Mouse (Mus musculus) c-Kit-positive CD71-negative TER-119-negative erythroid progenitor cells, embryonic 14.5 days (primary cell): ENCODE measurements around the gene Abcc4.
"Not testable (repeated sequence)": the region's sequence is repeated elsewhere in the genome, so short reads cannot be mapped to it uniquely, and the experiment has no call there.

ENCODE experiments used
- DNase-seq: peaks from one replicate; pipeline ENCODE4 v3.0.0-alpha.2; 2013; ENCODE audit warnings: low read depth

Gene Abcc4

DNA sequence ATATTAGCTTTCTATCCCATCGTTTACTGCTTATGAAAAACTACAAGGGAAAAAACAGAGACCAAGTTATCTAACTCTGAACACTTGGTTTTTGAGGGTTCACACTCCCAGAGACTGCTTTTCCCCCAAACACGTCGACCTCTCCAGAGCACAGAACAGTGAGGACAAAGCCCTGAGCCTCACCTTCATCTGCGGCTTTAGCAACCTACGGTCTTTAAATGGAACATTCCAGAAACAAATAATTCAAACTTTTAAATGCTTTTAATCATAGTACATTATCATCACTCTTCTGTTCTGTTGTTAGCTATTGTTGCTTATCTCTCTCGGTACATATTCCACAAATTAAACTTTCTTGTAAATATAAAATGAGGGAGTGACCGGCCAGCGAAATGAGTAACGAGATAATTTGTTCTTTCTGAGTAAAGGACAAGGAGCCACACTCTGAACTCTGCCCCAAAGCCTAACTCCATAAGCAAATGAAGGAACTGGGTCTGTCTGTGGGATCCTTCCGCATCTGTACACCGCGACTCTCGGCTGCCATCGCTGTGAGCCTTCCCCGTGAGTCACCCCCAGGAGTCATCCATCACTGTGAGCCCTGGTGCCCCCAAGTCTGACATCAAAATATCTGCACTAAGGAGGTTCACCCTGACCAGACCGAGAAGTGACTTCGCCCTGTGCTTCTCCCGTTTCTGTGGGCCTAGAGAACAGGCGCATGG is 126.8 kb downstream of the Abcc4 start:
- no peak for DNase-seq

DNA sequence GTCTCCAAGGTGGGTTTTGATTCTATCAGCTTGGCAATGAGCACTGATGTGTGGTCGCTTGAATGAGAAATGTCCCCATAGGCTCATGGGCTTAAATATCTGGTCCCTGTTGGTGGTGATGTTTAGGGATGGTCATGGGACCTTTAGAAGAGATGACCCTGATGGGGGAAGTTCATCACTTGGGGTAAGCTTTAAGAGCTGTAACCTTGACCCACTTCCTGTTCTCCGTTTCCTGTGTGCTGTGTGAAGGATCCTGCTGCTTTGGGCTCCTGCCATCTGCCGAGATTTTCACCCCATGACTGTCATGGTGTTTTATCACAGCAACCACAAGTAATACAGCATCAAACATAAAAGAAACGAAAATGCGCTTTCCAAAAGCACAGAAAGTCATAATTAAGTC is 128.1 kb downstream of the Abcc4 start:
- DNase-seq: no peak

DNA sequence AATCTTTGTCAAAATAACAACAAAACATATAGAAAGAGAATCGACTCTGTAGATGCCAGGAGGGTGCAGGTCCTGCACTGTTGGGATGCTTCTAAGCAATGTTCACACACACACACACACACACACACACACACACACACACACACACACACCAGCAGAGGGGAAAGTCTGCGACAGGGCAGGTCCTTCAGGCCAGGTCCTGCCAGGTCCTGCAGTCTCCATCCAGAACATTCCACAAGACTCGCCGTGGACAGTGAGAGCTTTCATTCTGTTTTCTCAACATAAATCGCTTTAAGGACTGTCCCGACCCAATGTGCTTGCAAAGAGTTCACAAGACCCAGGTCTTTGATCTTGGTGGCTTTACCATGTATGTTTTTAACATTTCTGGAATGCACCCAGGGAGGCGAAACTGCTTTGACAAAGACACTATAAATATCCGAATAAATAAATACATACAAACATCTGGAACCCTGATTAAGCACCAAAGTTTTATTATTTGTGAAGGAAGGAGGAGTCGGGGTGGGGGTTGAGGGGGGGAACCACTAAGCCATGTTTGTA is 133.3 kb downstream of the Abcc4 start:
- no peak for DNase-seq

DNA sequence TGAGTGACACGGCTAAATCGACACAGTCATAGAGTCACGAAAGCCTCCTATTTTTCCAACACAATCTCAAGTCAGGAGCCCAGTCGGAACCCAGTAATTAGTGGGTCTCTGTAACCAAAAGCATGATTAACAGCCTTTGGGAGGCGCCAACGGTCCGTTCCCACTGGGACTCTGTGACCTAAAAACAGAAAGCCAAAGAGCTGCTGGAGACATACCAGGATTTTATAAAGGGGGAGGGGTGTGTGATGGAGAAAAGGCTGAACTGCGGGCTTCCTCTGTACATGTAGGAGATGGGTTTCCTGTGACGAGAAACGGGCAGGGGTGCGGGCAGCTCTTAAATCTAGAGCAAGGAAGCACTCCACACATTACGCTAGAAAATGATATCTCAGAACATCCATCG is 136.4 kb downstream of the Abcc4 start:
- no peak for DNase-seq

DNA sequence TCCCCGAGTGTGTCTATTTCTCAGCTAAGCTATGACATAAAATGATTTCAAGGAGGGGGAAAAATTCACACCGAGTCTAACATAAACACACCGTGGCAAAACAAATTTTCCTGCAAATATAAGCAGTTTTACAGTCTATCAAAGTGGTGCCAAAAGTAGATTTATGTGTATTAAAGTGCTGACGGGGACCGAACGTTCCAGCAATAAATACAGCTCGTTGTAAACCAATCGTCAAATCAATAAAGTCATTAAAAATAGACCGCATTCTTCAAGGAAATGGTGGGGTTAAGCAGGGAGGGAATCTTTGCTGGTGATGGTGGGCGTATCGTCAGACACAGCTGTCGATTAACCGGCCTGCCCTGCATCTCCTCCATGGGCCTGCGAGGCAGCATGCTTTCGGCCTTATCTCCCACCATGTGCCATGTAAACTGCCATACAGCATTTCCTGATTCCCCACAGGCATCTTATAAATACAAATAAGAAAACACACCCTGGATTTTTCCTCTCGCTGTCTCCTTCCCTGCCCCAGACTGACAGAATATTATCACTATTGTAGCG is 137.8 kb downstream of the Abcc4 start:
- DNase-seq: no peak

DNA sequence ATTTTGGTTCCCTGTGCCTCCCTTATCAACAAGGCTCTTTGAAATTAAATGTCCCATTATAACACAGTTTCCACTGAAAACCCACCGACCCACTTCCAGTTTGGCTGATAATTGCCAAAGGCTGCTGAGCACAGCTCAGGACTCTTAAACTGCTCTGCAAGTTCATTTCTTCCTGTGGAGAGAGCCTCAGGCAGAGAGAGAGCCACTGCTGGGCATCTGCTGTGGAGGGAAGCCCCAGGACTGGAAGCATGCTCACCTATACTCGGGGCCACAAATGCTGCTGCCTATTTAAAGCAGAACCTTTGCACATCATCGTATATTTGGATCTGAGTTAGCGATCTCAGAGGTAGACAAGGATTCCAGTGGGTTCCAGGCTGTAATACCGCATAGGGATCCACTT is 139.2 kb downstream of the Abcc4 start:
- no peak for DNase-seq

DNA sequence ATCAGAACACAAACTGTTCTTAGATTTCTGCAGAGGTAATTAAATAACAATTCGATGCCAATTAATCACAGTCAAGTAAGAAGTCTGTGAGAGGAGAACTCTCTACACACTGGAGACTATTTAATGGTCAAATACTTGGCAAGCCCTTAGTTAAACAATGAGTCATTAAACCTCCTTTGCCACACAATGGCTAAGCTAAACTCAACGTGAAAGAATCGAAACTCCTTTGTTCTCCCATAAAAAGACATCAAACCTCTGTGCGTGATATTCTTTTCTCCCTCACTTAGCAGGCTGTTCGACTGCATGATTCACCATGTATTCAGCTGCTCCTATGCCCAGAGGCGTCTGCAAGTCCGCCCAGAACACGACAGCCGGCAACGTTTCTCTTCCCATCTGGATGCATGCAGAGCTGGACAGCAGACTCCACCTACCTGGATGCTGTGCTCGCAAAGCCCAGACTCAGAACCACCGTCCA is 139.8 kb downstream of the Abcc4 start:
- DNase-seq: no peak

DNA sequence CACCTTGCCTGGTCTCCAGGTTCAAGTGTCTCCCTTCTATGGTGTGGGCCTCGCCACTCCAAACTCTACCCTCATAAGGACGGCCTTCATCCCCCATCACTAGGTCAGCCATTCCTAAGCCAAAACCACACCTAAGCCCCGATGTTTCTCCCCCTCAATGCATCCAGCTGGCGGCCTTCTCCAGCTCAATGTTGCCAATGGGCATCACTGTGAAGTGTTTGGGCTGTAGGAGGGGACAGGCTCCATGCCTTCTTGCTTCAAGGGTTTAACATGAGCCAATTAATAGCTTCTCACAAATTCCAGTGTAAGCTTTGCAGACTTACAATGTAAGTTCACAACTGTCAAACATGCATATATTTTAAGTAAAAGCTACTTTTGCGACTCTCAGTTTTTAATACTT is 140.3 kb downstream of the Abcc4 start:
- no peak for DNase-seq

DNA sequence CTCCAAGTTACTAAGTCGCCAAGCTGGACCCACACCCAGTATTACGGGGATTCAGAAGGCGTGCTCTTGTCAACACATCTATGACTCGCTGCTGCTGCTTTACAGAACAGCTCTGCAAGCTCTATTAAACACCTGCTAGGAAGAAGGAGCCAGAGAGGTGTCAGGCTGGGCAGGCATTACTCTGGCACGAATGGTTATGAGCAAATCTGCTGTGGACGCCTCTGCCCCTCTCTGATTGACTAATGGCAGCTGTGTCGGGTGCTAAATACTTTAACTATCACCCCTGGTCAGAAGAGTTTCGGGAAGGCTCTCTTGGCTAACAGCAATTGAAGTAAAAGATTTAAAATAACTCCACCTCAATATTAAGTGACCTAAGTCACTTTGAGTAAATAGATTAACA is 142.4 kb downstream of the Abcc4 start:
- no peak for DNase-seq

DNA sequence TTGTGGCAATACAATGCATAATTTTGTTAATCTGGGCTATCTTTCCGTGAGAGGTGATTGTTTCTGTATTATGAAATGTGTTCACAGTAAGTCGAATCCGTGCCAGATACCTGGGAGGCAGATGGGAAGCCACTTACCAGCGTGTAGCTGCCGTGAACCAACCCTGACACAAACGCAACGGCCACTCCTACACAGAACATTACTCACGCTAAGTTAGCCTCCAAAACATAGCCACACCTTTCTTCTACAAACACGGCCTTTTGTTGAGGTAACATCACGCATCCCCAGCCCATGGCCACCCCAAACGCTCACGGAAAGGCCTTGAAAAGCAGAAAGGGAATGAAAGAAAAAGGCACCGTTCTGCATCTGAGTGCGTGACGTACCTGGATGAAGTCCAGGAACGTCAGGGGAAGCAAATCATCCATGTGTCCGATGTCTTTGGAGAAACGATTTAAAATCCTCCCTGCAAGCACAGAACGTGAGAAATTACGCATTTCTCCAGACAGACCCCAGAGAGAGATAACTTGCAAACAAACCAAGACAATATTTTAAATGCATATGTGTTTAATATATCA is 153.0 kb downstream of the Abcc4 start:
- no peak for DNase-seq

DNA sequence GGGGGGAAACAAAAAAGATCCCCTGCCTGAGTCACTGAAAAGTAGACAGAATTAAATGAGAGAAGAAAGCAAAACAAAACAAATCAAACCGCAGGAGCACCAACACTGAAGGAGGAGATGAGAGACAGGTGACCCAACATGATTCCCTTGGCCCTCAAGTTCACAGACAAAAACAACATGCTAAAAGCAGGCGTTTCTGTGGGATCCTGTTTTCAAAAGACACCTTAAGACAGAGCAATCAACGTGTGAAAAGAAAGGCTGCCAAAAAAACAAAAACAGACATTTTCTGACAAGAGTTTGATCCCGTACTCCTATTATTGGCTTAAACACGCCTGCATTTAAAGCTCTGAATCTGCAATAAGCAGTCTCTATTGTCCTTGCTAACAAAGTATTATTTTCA is 153.6 kb downstream of the Abcc4 start:
- DNase-seq: no peak

DNA sequence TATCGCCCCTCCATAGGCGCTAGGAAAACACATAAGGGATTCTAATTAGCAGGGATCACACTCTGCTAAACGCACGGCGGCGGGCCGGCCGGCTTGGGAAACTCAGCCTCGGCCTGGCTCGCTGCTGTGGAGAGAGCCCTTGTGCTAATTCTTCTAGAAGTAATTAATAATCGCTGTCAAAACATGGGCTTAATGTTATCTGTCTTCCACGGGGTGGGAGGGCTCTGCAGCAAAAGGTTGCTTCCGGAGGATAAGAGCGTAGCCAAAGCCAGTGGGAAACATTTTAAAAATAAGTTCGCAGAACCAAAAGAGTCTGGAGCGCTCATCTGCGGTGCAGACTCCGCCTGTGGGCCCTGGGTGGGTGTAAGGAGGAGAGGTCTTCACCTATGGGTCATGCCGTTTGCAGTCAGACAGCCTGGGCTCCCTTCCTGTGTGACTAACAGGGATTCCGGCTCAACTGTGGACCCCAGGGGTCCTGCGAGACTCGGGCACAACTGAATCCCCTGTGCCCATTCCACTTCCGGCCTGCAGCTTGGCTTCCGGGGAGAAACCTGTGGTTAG is 154.2 kb downstream of the Abcc4 start:
- DNase-seq: peak; percentile 26

DNA sequence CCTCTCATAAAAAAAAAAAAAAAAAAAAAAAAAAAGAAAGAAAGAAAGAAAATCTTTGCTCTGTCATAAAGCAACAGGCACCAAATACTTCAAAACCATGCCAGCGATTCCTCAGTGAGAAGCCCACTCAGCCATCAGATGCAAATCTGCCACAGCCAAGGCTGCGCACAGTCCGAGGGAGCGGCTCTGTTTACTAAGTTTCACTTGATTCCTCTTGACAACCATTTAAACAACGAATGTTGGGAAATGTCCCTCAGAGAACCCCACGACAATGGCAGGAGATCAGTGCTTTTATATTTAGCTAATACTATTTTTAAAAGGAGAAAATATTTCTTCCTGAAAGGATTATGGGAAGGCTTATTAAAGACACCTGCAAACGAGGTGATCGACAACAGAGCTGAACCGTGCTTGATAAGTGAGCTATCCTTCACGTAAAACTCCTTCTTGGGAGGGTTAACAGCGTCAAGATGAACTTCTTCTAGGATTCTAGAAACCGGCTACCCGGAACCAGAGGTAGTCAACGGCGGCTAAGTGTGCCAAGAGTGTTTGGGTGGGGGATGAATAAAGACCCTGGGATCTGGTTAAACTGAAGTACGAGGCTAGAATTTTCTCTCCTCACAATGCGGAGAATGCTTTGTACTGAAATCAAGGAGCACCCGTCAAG is 154.8 kb downstream of the Abcc4 start:
- DNase-seq: no peak

DNA sequence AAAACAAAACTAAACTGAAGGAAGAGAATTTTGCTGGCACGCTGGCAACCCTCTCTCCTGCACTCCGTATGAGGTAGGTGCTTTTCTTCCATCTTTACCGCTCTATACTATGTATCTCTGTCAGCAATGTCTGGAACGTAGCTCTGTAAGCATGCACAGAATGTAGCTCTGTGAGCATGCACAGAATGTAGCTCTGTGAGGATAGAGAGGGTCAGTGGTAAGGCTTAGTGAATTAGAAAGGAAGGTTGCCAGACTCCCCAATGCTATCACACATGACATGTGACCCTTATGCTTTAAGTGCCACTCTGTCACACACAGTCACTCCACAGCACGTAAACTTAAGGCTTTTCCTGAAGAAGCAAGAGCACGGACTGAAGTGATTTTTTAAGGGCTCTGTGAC is 161.5 kb downstream of the Abcc4 start:
- no peak for DNase-seq

DNA sequence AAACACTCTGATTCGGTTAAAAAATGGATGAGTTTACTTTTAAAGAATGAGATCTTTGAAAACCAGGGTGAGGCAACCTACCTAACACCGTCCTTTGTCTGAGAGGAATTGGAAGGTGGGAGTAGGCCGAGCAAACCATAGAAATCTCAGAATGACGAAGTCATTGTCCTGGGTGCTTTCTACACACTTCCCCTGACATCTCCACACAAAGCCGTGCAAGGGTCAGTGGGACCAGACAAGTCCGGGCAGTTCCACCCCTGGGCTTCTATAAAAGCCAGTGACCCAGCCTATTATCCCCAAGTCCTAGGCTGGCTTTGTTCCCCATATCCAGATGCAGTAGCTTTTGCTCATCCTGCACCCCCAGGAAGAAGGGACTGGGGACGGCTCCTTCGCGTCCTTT is 163.1 kb downstream of the Abcc4 start:
- DNase-seq: no peak

DNA sequence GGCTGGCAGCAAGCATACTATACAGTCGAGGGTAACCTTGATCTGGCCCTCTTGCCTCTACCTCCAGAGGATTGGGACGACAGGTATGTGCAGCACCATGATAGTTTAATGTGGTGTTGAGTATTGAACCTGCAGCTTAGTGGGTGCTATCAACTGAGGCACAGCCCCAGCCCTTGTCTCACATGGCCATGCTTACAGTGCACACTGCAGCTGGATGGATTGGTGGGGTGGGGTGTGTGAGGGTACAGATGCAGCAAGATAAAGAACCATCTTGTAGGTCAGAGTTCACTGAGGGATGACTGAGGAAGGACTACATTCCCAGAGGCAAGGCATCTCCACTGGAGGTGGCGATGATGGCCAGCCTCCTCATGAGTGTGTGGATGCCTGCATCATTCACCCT is 174.5 kb downstream of the Abcc4 start:
- no peak for DNase-seq

DNA sequence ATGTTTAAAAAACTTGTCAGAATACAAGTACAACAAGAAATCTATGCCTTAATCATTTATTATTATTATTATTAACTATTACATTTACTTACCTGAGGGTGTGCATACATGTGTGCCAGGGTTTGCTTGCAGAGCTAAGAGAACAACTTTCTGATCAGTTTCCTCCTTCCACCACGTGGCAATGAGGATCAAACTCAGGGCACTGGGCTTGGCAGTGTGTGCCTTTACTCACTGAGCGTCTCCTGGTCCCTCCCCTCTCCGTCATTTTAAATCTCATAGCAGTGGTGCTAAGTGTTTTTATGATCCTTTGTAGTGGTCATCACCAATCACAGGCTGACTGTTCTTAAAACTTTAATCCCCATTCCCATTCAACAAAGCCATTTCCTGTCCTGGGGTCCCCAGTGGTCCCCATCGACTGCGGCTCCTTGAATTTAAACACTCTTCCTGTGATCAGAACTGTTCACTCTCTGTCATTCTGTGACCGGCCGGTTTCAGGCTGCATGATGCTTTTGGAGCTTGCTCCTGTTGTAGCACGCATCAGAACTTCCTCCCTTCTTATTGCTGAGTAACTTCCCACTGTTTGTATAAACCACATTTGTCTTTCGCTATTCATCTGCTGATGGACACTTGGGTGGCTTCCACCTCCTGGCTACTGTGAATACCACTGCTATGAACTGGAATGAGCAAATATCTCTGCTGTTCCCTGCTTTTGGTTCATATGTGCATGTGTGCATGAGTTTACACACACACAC is 191.6 kb downstream of the Abcc4 start:
- DNase-seq: no peak

DNA sequence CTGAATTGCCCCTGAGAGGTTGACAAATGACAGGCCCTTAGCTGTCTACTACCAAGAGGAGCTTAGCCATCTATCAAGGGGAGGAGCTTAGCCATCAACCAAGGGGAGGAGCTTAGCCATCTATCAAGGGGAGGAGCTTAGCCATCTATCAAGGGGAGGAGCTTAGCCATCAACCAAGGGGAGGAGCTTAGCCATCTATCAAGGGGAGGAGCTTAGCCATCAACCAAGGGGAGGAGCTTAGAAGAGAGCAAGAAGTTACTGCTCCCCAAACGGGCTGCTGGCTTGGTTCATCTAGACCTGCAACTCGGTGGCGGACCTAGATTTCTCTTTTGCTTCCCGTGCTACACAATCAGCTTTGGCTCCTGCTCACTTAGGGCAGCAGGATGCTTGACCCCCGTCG is 194.3 kb downstream of the Abcc4 start:
- not testable (repeated sequence) for DNase-seq

DNA sequence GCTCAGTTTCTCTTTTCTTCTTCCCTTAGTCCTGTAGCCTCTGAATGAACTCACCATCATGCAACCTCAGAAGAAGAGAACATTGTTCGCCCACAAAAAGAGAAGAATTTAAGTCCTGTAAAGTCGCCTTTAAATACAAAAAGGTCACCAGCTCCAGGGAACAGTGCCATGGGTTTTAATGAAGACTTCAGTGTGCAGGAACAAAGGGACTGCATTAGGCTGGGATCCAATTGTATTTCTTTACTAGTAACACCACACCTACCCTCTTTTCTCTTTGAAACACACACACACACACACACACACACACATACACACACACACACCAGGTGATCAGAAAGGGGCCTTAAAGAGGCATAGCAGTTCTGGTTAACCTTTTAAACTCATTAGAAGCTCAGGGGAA is 195.2 kb downstream of the Abcc4 start:
- no peak for DNase-seq

DNA sequence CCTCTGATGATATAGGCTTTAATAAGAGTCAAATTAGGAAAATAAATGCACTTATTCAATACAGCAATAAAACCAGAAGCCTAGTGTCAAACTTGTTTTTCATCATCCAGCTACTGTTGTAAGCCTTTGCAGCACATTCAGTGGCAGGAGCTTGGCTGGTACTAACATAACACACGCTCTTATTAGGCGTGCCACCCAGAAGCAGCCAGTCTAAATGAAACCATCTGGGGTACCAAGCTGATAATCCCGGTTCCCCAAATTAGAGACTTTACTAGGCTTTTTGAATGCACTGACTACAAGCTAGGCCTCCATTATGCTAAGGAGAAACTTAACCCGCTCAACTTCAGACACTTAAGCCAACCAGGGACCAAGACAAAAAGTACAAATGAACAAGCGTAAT is 195.8 kb downstream of the Abcc4 start:
- DNase-seq: no peak

DNA sequence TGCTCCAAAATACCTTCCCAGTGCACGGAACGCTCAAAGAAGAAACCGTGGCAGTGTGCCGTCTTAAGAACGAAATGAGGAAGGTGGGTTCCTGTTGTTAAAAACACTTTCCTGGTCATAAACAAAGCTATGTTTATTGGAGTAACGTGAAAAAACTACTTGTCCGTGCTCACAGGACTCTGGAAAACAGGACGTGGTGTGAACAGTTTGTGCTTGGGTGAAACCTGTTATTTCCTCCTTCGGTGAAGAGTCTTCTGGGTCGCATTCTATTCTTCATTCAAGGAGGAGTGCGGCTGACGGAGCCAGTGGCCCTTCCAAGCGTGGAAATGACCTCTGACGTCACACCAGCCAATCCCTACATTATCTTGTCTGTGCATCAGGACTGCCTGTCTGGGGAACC is 198.2 kb downstream of the Abcc4 start:
- no peak for DNase-seq

DNA sequence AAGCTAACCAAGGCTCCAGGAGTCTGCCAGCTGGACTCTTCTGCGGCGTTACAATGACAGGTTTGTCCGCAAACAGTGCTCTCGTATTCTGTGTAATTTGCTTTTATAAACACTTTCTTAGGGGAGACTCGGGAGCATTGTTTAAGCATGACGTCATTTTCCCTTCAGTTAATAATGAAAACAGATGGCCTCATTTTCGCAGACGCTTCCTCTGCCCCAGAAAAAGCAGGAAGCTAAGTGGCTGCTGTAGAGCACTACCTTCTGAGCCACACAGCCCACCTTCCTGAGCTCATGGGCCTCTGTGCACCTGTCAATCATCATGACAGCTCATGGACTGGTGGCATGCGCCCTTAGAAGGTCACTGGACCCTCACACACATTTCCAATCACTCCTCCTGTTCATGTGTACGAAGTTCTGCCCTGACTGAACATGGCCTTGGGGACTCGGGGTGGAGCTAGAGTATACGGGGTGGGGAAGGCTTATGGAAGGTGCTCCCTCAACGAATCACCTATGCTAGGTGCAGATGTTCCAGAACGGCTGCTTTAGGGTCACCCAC is 199.3 kb downstream of the Abcc4 start:
- DNase-seq: no peak
